ENCODE assay signal across 18 mouse cellular contexts in the genomic region with DNA sequence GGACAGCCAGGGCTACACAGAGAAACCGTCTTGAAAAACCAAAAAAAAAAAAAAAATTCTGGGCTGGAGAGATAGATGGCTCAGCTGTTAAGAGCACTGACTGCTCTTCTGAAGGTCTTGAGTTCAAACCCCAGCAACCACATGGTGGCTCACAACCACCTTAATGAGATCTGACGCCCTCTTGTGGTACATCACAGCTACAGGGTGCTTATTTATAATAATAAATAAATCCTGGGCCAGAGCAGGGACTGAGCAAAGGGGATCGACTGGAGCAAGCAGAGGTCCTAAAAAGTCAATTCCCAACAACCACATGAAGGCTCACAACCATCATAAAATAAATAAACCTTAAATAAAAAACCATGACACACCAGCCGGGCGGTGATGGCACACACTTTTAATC. TPM values are rescaled to one million over a fixed set of nuclear protein-coding genes. Genes with fewer than 3 reads are reported as not detected.
DNase-seq lines count a peak whose midpoint lies in the region; ATAC-seq and TF ChIP-seq lines count a peak whose summit lies in the region.
"Had no signal": no experiment of that assay in that cellular context is flagged by ENCODE, and none has a peak within 500 bp of the region (broad histone marks: within the 10 kb centered on the region; RNA-seq: fewer than 3 reads in every experiment).

No protein-coding gene starts in this region.

- TF ChIP-seq EP300 in stomach, postnatal 0 days (optimal IDR thresholded peaks at IDR 0.05) = no peak

- no peak overlapping the region for H3K9ac ChIP-seq in hindbrain, postnatal 0 days (replicated peaks; ENCODE audit: low read length)
- H3K9ac ChIP-seq in hindbrain, embryonic 12.5 days = no peak overlapping the region
- no peak overlapping the region for H3K9ac ChIP-seq in stomach, postnatal 0 days (ENCODE audit: low read length)
- H3K9ac ChIP-seq: forebrain, embryonic 12.5 days; hindbrain, embryonic 15.5 days; limb, embryonic 13.5 days had no signal

- no peak overlapping the region for H3K4me2 ChIP-seq in hindbrain, postnatal 0 days (ENCODE audit: low read depth, low read length)
- H3K4me2 ChIP-seq in hindbrain, embryonic 12.5 days (replicated peaks) = no peak overlapping the region
- H3K4me2 ChIP-seq in stomach, postnatal 0 days (replicated peaks; ENCODE audit: low read depth) = no peak overlapping the region
- H3K4me2 ChIP-seq: forebrain, embryonic 12.5 days; hindbrain, embryonic 15.5 days; limb, embryonic 13.5 days had no signal

- peaks cover 34% of the 10 kb centered on the region for H3K36me3 ChIP-seq in hindbrain, postnatal 0 days (ENCODE audit: insufficient read depth, low read length)
- peaks cover 75% of the 10 kb centered on the region for H3K36me3 ChIP-seq in hindbrain, embryonic 12.5 days
- H3K36me3 ChIP-seq in stomach, postnatal 0 days (ENCODE audit: control insufficient read depth, insufficient read depth, low read length) = peaks cover 28% of the 10 kb centered on the region

- TF ChIP-seq CTCF in hindbrain, postnatal 0 days (IDR thresholded peaks at IDR 0.05; ENCODE audit: low read depth) = peak; percentile 22; the same call in 1 of the 2 replicates
- TF ChIP-seq CTCF in bone marrow macrophage, adult 2 months (IDR thresholded peaks at IDR 0.05; ENCODE audit: low read depth, low read length) = peak; percentile 21; the same call in 1 of the 2 replicates
- peak; percentile 45 for TF ChIP-seq CTCF in stomach, postnatal 0 days (IDR thresholded peaks at IDR 0.05; ENCODE audit: low read depth)

- no peak for ATAC-seq in hindbrain, postnatal 0 days
- no peak for ATAC-seq in hindbrain, embryonic 12.5 days (ENCODE audit: low FRiP score)
- no peak for ATAC-seq in stomach, postnatal 0 days (ENCODE audit: low FRiP score, low TSS enrichment)

- H3K9me3 ChIP-seq in hindbrain, postnatal 0 days (ENCODE audit: low read length) = no peaks in the 10 kb centered on the region
- H3K9me3 ChIP-seq in hindbrain, embryonic 12.5 days (replicated peaks) = no peaks in the 10 kb centered on the region
- H3K9me3 ChIP-seq in stomach, postnatal 0 days (ENCODE audit: control insufficient read depth, low read length) = no peaks in the 10 kb centered on the region
- H3K9me3 ChIP-seq: forebrain, embryonic 12.5 days; hindbrain, embryonic 15.5 days; limb, embryonic 13.5 days; megakaryocyte, embryonic 14.5 days had no signal

- no peak overlapping the region for H3K4me3 ChIP-seq in hindbrain, postnatal 0 days (ENCODE audit: low read length)
- H3K4me3 ChIP-seq in hindbrain, embryonic 12.5 days = no peak overlapping the region
- H3K4me3 ChIP-seq in bone marrow macrophage, adult 2 months (ENCODE audit: insufficient read depth, low read length) = no peak overlapping the region
- H3K4me3 ChIP-seq in stomach, postnatal 0 days (ENCODE audit: low read depth, low read length) = no peak overlapping the region
- H3K4me3 ChIP-seq: forebrain, embryonic 12.5 days; hindbrain, embryonic 15.5 days; limb, embryonic 13.5 days; megakaryocyte, embryonic 14.5 days had no signal

- no peaks in the 10 kb centered on the region for H3K27me3 ChIP-seq in hindbrain, postnatal 0 days (ENCODE audit: insufficient read depth, low read length)
- no peaks in the 10 kb centered on the region for H3K27me3 ChIP-seq in hindbrain, embryonic 12.5 days
- H3K27me3 ChIP-seq in stomach, postnatal 0 days (ENCODE audit: control insufficient read depth, insufficient read depth, low read length) = no peaks in the 10 kb centered on the region
- H3K27me3 ChIP-seq: CH12.LX; forebrain, embryonic 12.5 days; hindbrain, embryonic 15.5 days; limb, embryonic 13.5 days; megakaryocyte, embryonic 14.5 days had no signal

- no peak for TF ChIP-seq POLR2A in bone marrow macrophage, adult 2 months (IDR thresholded peaks at IDR 0.05; ENCODE audit: borderline replicate concordance, low read depth, low read length)

- WGBS in hindbrain, postnatal 0 days = 90% methylated on average over 5 of the region's 5 CpGs
- 94% methylated on average over 5 of the region's 5 CpGs for WGBS in hindbrain, embryonic 12.5 days
- WGBS in stomach, postnatal 0 days = 80% methylated on average over 5 of the region's 5 CpGs

- no peak overlapping the region for H3K27ac ChIP-seq in hindbrain, postnatal 0 days
- H3K27ac ChIP-seq in hindbrain, embryonic 12.5 days = no peak overlapping the region
- no peak overlapping the region for H3K27ac ChIP-seq in bone marrow macrophage, adult 2 months (ENCODE audit: insufficient read depth, low read depth, low read length)
- H3K27ac ChIP-seq in stomach, postnatal 0 days (replicated peaks) = no peak overlapping the region
- H3K27ac ChIP-seq: forebrain, embryonic 12.5 days; hindbrain, embryonic 15.5 days; limb, embryonic 13.5 days had no signal

- H3K4me1 ChIP-seq in hindbrain, postnatal 0 days (ENCODE audit: insufficient read depth, low read length) = no peaks in the 10 kb centered on the region
- H3K4me1 ChIP-seq in hindbrain, embryonic 12.5 days = no peaks in the 10 kb centered on the region
- no peaks in the 10 kb centered on the region; the same call in 1 of the 2 replicates for H3K4me1 ChIP-seq in bone marrow macrophage, adult 2 months (ENCODE audit: control insufficient read depth, insufficient read depth, low read length)
- no peaks in the 10 kb centered on the region for H3K4me1 ChIP-seq in stomach, postnatal 0 days (replicated peaks; ENCODE audit: control insufficient read depth, insufficient read depth)
- H3K4me1 ChIP-seq: forebrain, embryonic 12.5 days; hindbrain, embryonic 15.5 days; limb, embryonic 13.5 days had no signal

- DNase-seq in hindbrain, postnatal 0 days (ENCODE audit: low spot score) = no peak
- peak; percentile 21 for DNase-seq in lung, postnatal 14 days
- no peak for DNase-seq in lung, postnatal 25 days (ENCODE audit: low spot score)
- DNase-seq in stomach, postnatal 0 days (ENCODE audit: low spot score) = no peak
- no peak for DNase-seq in Muller cell, postnatal 12 days (ENCODE audit: inconsistent ontology term)
- DNase-seq in adrenal gland, adult 8-10 months = no peak
- DNase-seq: cerebellum, postnatal 14 days; gastrocnemius, postnatal 14 days; kidney, postnatal 14 days; layer of hippocampus, postnatal 36 days; thymus, postnatal 14 days had no signal

RNA-seq across cellular contexts. Expression of a gene that starts 15.6 kb away (rescaled TPM):
- total RNA-seq in hindbrain, postnatal 0 days (2014; rRNA removed) = 178 and 179 TPM in 2 replicates
- polyA plus RNA-seq in hindbrain, postnatal 0 days (2015; fragmentation: Nextera tagmentation; extraction: Ambion mirVana) = 527 and 556 TPM in 2 replicates
- 512 and 551 TPM in 2 replicates for polyA plus RNA-seq in hindbrain, embryonic 12.5 days (2016; fragmentation: Nextera tagmentation; extraction: Ambion mirVana)
- polyA plus RNA-seq in bone marrow macrophage, adult 2 months (2012; ENCODE audit: insufficient read depth, insufficient read length, missing spikeins) = 486 and 540 TPM in 2 replicates
- 225 and 226 TPM in 2 replicates for polyA plus RNA-seq in stomach, postnatal 0 days (2015; fragmentation: Nextera tagmentation; extraction: Ambion mirVana)
- 100 to 1,000 TPM; 379 to 403 (median 391) TPM for total RNA-seq in adrenal gland, adult 8-10 months (2022)

RNA-seq across cellular contexts. Expression of a gene that starts 45.0 kb away (rescaled TPM):
- total RNA-seq in hindbrain, postnatal 0 days (2014; rRNA removed) = 31.5 and 36.2 TPM in 2 replicates
- 36.4 and 45.0 TPM in 2 replicates for polyA plus RNA-seq in hindbrain, postnatal 0 days (2015; fragmentation: Nextera tagmentation; extraction: Ambion mirVana)
- 12.6 and 13.7 TPM in 2 replicates for polyA plus RNA-seq in hindbrain, embryonic 12.5 days (2016; fragmentation: Nextera tagmentation; extraction: Ambion mirVana)
- 297 and 300 TPM in 2 replicates for polyA plus RNA-seq in bone marrow macrophage, adult 2 months (2012; ENCODE audit: insufficient read depth, insufficient read length, missing spikeins)
- polyA plus RNA-seq in stomach, postnatal 0 days (2015; fragmentation: Nextera tagmentation; extraction: Ambion mirVana) = 145 and 152 TPM in 2 replicates
- 100 to 1,000 TPM; 176 to 258 (median 215) TPM for total RNA-seq in adrenal gland, adult 8-10 months (2022)
